Mouse (Mus musculus) C2C12 (cell line): ENCODE results near the gene Sorcs2.

ENCODE experiments used
- CEBPB ChIP-seq: IDR thresholded peaks from one replicate; pipeline ENCODE4 v1.6.1; 2011; ENCODE audit warnings: low read depth, mild to moderate bottlenecking, control low read depth, moderate library complexity
- CTCF ChIP-seq: IDR thresholded peaks from one replicate; pipeline ENCODE4 v1.5.1; 2011; ENCODE audit not compliant: control insufficient read depth, insufficient read depth, insufficient read length
- FOSL1 ChIP-seq: IDR thresholded peaks from one replicate; pipeline ENCODE4 v1.8.0; 2011; ENCODE audit warnings: mild to moderate bottlenecking, low read length; ENCODE audit not compliant: poor library complexity, insufficient read depth, severe bottlenecking
- MAX ChIP-seq: IDR thresholded peaks from one replicate; pipeline ENCODE4 v1.6.1; 2011; ENCODE audit warnings: mild to moderate bottlenecking, control low read depth
- MYOD1 ChIP-seq: IDR thresholded peaks from one replicate; pipeline ENCODE4 v1.6.1; 2011; ENCODE audit warnings: low read depth; ENCODE audit not compliant: control insufficient read depth, insufficient read length
- USF1 ChIP-seq: IDR thresholded peaks from one replicate; pipeline ENCODE4 v1.6.1; 2011; ENCODE audit warnings: low read depth, mild to moderate bottlenecking, control low read depth, moderate library complexity

DNA sequence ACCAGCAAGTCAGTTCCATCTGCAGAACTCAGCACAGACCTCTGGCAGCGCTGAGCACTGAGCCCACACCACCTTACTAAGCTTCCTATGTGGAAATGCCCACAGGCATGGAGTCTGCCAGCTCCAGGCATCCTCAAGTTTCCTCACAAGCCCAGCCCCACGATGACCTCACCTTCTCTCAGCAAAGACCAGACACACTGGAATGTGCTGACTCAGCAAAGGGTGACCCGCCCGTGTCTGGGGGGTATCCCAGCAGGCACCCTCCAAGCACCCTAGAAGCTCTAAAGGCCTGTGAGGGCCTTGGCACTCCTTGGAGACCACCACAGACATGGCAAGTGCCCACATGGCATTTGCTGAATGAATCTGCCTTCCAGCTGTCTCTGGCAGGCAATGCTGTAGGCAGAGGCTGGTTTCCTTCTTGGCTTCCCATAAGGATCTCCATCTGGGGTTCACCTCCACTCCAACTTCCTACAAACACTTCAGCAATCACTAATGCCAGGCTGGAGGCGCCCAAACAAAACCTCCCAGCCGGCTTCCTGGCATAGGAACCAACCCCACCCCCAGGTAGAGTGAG lies 17.9 kb downstream of the Sorcs2 start:
- TF ChIP-seq MYOD1 (peak; percentile 48), CTCF (no peak), CEBPB (peak; percentile 49), USF1 (no peak), FOSL1 (no peak), MAX (no peak)
